Mouse (Mus musculus) cerebellum, postnatal 4 days (tissue): ENCODE results near the gene Erv3.
A peak's percentile ranks its signal among the peaks of the same experiment; 100 is the strongest.
"Not testable (repeated sequence)": the region's sequence is repeated elsewhere in the genome, so short reads cannot be mapped to it uniquely, and the experiment has no call there.

Source experiments
- DNase-seq, 2 experiments: peaks; one replicate each; pipeline ENCODE4 v3.0.0; 2022; ENCODE audit warnings: low spot score in 2 of 2, mixed read lengths in 1 of 2

Erv3 gene

DNA sequence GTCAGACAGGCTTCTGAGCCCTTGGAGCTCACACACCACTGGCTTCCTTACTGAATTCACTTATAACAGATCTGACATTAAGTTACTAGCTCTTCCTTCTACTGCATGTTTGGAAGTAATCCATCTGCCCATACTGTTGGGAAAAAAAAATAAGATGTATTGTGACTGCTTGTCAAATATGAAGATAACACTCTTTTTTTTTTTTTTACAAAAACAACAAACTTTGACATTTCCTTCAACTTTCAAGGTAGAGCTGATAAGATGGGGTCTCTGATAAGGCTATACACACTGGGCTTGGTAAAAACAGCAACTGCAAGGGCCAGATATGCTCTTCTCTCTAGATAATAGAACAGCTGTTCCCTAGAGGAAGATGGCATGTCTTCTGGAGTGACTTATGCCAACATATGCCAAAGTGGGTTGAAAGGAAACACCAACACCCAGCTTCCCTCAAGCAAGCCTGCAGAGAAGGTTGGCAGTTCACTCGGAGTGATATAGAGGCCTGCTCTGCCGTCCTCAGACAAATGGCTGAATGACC is 4.8 kb upstream of the Erv3 start:
- DNase-seq, result no peak

DNA sequence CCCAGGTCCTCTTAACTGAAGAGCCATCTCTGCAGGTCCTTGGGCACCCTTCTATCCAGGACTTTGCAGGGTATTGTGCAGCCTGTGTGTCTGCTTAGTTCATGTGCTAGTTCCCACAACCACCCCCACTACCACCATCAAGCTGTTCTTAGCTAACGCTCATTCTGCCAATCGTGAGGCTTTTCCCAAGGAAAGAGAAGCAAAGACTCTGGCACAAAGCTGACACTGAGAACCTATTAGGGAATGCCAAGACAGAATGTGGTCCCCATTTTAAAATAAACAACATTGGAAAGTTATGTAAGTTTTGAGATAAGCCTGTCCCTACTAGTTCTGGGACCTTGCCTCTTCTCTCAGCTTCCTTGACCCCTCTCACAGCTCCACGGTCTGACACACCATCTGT is 3.9 kb upstream of the Erv3 start:
- no peak for DNase-seq

DNA sequence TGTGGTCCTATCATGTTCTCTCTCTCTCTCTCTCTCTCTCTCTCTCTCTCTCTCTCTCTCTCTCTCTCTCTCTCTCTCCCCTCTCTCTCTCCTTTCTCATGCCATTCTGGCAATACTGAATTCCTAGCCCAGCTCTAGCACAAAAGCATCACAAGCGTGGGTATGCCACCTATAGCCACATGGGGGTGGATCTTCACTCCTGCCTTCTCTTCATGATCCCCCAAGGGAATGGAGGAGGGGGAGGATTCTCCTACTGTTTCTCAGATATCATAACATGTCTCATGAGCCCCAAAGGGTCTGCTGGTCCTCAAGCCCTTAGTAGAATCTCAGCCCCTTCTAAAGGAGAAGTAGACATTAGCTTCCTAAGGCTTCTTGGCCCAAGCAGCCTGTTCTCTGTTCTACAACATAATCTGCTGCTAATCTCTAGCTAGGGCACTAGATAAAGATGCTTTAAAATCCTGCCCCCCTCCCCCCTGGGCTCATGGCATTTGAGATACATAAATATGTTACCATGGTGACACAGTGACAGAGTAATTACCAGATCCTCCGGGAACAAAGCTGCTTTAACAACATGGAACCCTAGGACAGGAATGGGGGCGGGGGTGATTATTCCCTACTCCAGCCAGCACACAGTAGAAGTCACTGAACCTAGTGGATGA is 3.2 kb upstream of the Erv3 start:
- DNase-seq, result no peak

DNA sequence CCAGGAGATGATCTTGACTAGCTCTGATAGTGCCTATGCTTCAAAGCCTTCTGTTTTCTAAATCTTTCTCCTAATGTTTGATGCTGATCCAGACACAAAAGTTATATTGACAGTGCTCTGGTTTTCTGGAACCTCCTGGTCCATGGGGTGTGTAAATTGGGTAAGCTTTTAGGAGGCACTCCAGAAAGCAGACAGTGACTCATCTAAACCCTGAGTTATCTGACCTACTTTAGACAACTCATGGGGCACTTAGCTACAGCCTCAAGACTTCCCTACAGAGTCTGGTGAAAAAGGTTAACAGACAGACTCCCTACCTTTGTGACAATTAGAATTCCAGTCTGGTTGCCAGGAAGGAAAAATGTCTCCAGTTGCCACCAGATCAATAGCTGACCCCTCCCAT is 1.7 kb downstream of the Erv3 start:
- no peak for DNase-seq

DNA sequence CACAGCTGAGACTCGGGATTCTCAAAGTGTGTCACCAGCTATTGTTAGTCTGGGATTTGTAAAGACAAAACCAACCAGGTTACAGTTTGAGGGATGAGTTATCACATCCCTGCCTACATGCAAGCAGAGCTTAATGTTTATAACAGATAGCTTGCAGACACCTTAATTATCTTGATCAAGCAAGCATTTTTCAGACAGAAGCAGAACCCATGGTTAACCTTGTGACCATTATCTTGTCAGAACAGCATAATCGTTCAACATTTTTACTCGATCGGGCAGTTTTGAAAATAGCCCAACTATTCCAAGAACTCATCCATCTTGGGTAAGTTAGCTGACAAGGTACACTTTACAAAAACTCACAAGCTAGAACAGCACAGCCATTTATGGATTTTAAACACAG is 5.8 kb downstream of the Erv3 start:
- no peak for DNase-seq

- no peak for DNase-seq
Observed at GRCm38 (mm10) chr2:131851333-131852092, 8.0 kb downstream of the Erv3 start.

- no peak for DNase-seq
Observed at GRCm38 (mm10) chr2:131850047-131850446, 9.5 kb downstream of the Erv3 start.

DNA sequence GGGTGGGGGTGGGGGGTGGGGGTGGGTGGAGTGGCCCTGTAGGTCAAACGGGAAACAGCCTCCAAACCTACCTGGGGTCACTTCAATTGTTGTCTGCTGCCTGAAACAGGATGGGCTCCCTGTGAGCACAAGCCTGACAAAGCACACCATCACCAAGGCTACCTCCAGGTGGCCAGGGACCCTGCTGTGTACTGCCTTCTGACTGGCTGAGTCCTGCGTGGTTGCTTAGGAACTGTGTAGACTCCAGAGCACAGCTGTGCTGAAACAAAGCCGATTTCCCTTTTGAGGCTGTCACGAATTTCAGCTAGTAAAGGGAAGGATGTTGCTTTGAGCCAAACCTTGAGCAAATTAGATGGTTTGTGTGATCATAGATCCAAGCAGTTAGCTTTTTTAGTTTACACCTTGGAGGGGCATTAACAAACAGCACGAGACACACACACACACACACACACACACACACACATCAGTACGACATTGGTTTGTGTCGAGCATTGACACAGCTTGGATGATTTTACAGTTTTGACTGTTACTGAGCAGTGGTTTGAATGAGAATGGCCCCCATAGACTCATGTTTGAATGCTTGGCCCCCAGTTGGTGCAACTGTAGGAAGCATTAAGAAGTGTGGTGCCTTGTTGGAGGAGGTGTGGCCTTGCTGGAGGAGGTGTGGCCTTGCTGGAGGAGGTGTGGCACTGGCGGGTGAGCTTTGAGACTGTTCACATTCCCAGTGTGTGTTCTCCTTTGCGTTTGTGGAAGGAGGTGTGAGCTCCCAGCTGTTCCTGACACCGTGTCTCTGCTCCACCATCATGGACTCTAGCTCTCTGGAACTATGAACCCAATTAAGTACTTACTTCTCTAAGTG is 11.8 kb downstream of the Erv3 start:
- DNase-seq, result peak in 1 of 2 experiments; percentile 61

DNA sequence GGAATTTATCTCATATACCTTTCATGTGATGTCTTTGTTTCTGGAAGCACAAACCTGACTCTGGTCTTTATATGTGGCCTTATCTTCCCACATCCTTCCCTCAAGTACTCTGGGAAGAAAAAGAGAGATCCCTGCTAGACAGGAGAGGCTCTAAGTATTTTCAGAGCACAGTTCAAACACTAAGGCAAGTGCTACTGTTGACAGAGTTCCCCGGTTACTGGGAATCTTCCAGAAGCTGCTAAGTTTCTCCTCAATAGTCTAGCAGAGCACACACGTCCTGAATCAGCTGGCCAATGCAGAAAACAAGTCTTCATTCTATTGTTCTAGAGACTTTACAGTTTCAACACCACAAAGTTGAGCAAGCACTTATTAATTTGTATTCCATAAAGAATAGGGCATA is 12.7 kb downstream of the Erv3 start:
- no peak for DNase-seq

- DNase-seq, result no peak
Observed at GRCm38 (mm10) chr2:131846132-131846710, 13.3 kb downstream of the Erv3 start.

DNA sequence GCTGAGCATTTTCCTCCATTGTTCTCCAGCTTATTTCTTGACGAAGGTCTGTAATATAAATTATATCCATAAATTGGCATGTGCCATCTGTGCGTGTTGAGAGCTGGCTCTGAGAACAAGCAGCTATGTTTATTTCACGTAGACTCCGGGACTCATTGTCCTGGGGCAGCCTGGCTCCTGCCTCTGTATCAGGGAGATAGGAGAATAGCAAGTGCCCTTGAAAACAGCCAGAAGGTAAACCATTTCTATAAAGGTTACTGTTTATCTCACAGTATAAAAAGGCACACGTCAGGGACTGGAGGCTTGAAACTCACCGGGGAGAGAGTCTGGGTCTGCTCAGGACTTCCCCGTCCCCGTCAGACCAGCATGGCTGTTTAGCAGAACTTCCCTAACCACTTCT is 13.9 kb downstream of the Erv3 start:
- DNase-seq, result no peak

GRCm38 (mm10) chr2:131842568-131842967 is 17.0 kb downstream of the Erv3 start:
- no peak for DNase-seq

GRCm38 (mm10) chr2:131841321-131841693 is 18.2 kb downstream of the Erv3 start:
- DNase-seq, result no peak

- DNase-seq, result no peak
Observed at GRCm38 (mm10) chr2:131840611-131841320, 18.8 kb downstream of the Erv3 start.

DNA sequence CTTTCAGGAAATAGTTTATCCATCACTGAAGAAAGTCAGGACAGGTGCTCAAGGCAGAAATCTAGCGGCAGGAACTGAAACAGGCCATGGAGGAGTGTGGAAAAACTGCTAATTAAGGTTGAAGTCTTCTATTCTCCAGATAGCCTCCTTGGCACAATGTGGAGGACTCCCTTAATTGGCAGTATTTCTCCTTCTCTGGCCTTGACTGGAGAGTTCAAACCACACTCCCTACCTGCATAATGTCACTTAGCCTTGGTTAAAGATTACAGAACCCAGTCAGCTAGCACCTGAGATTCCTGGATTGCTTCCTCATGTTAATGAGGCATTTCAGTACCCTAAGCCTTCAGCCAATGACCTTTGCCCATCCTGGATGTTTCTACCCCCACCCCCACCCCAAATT is 25.3 kb downstream of the Erv3 start:
- DNase-seq, result no peak

DNA sequence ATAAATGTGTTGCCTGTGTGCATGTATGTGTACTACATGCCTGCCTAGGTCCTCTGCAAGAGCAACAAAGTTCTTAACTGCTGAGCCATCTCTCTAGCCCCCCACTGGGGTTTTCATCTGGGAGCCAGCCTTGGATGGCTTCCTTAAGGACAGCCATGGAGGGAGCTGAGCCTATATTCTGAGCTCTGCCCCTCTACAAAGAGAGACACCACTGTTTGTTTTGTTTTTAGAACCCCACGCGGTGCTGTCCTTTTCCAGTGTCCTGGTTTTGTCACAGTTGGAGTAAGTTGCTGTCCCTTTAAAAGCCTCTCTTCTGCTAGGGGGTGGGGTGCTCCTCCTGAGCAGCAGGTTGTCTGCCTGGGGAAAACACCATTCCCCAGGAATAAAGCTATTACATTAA is 27.7 kb downstream of the Erv3 start:
- DNase-seq, result no peak

- DNase-seq, result not testable (repeated sequence)
Observed at GRCm38 (mm10) chr2:131830945-131831344, 28.6 kb downstream of the Erv3 start.

- peak; percentile 28 to 65 for DNase-seq
Observed at GRCm38 (mm10) chr2:131827999-131828975, 31.3 kb downstream of the Erv3 start.

- DNase-seq, result no peak
Observed at GRCm38 (mm10) chr2:131827026-131827687, 32.4 kb downstream of the Erv3 start.

DNA sequence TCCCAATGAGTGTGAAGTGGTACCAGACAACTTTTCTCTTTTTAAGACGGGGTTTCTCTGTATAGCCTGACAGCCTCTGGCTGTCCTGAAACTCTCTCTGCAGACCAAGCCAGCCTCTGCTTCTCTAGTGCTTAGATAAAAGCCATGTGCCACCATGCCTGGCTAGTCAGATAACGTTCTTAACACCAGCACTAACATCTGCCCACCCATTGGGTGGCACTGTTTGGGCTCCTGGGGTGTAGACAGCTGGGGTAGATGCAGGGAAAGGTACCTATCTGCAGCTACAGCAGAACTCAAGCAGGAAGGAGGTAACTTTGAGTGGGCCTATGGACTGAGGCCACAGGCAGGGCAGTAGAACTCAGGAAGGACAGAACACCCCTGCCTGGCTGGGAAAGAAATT is 34.0 kb downstream of the Erv3 start:
- DNase-seq, result no peak
